Mouse (Mus musculus): ENCODE measurements around the gene Ndufaf1.

Gene Ndufaf1

DNA sequence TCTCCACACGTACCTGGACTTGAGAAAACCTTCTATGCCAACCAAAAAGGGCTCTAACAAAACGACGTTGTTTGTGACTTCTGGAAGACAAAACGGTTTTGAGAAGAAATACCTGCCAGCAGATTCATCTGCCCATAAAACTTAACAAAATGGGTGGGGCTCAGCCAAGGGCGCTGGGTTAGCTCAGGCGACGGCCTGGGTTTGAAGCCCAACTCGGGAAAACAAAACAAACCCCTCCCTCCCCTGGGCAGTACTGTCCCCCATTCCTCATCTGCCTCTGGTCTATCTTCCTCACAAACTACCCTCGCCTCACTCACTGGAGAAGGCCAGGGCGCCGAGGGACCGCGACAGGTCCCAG, 44.8 kb downstream of the Ndufaf1 start:
- no peak for DNase-seq (ENCODE audit: low spot score)

DNA sequence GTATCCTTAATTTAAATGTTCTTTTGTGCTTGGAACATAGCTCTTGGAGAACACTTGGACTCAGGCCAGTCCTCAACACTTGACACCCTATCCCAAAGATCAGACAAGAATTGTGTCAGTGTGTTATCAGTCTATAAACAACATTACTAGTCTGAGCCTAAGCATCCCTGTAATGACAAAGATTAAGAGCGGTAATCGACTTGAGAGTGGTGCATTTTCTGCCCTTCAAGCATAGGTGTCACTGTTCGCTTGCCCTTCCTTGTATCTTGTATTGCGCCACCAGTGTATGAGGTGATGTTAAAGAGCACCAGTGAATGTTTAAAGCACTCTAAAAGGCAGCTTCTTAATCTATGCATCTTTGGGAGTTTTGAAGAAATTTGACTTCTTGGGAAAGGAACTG, 55.6 kb downstream of the Ndufaf1 start:
- no peak for DNase-seq (ENCODE audit: low spot score)
